Mouse (Mus musculus) heart, adult 11 months (tissue): ENCODE results near the gene Shank2.

ENCODE experiments used
- DNase-seq: peaks from one replicate; pipeline ENCODE4 v3.0.0; 2022

The Shank2 gene

GRCm38 (mm10) chr7:144108141-144108540 is 106.4 kb downstream of the Shank2 start:
- DNase-seq: no peak

GRCm38 (mm10) chr7:144111026-144111604 is 109.4 kb downstream of the Shank2 start:
- DNase-seq: no peak

GRCm38 (mm10) chr7:144111981-144112380 is 110.3 kb downstream of the Shank2 start:
- no peak for DNase-seq

- DNase-seq: no peak
Measured at GRCm38 (mm10) chr7:144114230-144114629, 112.5 kb downstream of the Shank2 start.

DNA sequence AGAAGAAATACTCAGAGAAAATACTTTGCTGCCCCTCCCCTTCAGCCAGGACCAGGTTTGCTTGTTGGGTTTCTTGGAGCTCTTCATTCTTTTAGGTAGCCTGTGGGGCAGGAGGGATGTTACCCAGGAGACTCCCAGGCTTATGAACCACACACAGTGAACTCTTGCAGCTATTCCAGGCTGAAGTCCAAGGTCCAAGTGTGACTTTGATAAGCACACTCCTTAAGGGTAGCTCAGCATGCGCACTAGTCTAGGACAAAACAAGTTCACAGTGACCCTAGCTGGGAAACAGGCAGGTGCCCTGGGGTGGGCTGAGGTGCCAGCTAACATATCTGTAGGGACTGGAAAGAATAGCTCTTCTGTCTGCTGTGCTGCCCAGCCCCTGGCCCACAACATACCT is 117.8 kb downstream of the Shank2 start:
- no peak for DNase-seq

- no peak for DNase-seq
Measured at GRCm38 (mm10) chr7:144132699-144133387, 131.1 kb downstream of the Shank2 start.

DNA sequence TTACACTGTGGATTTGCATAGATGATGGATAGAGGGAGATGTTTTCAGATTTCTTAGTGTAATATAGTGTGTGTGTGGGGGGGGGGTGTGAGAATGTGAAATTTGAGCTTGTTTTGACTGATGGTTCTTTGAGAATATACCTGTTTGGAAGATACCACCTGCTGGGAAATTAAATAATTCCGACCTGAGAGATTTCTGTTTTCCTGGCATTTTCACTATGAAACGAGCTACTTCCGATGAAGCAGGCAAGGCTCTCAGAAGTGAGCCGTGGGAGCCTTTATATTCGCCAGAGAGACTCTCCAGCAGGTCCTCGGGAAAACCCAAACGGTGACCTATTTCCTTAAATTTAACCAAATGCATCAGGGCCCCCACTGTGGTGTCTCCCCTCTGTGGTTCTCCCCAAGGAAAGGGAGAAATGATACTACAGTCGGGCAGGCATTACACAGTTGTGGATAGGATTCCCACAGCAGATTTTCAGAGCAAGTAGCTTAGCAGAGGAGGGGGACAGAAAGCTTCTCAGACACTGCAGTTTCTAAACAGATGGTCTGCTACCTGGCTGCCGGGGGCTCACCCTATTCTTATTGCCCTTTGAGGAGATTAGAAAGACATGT is 131.8 kb downstream of the Shank2 start:
- DNase-seq: no peak

DNA sequence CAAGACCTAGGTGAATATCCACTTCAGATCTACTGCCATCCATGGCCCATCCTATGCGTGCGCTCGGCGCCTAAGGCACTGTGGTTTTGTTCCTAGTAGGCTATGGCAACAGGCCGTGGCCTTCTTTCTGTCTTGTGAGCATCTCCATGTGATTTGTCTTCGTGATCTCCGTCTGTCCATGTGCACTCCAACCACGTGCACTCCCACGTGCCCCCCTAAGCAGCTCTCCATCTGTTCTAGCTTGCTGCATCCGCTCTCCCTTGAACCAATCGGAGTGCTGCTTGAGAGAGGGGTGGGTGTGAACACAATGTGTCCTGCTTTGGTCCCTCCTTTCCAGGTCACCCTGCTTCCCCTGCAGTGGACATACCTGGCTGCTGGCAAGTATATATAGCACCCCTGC is 133.0 kb downstream of the Shank2 start:
- DNase-seq: no peak

GRCm38 (mm10) chr7:144137827-144138226 is 136.1 kb downstream of the Shank2 start:
- DNase-seq: no peak

DNA sequence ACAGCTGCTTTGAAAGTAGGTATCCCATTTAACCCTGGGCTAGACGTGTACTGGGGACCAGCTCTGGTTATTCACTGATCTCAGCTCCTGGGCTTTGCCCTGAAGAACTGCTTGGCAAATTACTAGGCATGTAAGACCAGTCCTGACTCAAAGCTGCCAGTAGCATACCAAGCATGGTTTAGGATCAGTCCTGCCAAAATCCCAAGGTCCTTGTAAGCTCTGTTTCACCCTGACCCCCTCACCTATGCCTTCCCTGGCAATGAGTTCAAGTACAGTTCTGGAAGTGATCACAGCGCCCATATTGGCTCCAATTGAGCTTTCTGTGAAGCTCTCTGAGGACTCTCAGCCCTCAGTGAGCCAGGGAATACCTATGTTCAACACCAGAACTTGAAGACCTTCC is 136.7 kb downstream of the Shank2 start:
- DNase-seq: no peak

- no peak for DNase-seq
Measured at GRCm38 (mm10) chr7:144139691-144140090, 138.0 kb downstream of the Shank2 start.

DNA sequence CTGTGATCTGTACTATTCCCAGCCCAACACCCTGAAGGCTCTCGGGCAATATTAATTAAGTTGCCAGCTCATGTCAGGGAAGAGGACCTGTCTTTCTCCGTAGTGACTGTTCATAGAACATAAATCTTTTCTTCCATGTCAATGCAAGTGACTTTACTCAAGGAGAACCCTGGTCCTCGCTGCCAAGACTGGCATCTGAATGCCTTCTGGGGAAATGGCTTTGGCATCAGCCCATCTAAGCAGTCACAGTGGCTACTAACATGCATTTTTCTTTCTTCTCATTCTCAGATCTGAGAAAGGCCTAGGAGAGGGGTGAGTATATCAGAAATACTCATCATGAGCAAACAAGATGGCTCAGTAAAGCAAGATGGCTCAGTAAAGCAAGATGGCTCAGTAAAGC is 138.7 kb downstream of the Shank2 start:
- DNase-seq: no peak

- DNase-seq: no peak
Measured at GRCm38 (mm10) chr7:144142036-144142435, 140.3 kb downstream of the Shank2 start.

DNA sequence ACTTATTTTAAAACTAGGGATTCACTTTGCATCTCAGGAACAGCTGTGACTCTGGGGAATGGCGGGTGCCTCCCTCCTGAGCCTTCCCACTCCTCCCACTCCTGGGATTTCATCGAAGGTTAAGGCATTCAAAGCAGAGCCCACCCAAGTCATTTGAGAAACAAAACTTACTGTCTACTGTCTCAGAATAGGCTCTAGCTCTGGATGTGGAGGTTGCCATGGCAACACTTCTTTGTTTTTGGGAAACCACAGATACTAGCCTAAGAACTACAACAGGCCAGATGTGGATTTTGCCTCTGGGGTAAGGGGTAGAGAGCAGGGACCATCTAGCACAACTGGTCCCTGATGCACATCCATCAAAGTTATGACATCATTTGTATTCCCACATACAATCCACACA is 142.2 kb downstream of the Shank2 start:
- DNase-seq: no peak

GRCm38 (mm10) chr7:144148111-144148510 is 146.4 kb downstream of the Shank2 start:
- no peak for DNase-seq

DNA sequence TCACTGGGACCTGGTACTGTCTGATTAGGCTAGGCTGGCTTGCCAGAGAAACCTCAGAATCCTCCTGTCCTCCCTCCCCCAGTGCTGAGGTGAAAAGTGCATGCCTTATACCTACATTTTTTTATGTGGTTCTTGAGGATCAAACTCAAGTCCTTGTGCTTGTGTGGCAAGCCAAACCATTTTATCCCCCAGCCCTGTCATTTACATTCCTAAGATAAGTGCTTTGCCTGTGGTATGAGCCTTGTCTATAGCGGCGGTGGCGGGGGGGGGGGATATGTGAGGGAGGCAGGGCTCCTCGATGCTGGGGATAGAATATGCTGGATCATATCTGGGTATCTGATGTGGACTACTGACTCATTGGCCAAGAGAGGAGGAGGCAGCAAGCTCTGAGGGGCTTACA is 151.4 kb downstream of the Shank2 start:
- no peak for DNase-seq

DNA sequence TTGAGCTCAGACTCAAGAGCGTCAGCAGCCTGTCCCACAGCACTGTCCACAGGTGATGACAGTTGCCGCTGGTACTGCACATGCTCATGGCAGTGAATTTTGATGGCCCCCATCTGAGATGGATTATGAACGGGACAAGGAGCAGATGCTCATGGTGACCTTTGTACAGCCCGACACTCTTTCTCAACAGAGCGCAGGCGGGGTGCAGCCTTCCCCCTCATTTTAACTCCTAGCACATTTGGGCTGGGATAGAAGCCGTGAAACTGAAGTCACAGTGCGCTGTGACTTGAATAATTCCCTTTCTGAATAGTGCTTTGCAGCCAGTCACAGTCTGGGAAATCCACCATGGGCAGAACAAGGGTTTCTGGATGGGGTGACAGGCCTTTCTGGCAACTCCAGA is 152.0 kb downstream of the Shank2 start:
- no peak for DNase-seq

DNA sequence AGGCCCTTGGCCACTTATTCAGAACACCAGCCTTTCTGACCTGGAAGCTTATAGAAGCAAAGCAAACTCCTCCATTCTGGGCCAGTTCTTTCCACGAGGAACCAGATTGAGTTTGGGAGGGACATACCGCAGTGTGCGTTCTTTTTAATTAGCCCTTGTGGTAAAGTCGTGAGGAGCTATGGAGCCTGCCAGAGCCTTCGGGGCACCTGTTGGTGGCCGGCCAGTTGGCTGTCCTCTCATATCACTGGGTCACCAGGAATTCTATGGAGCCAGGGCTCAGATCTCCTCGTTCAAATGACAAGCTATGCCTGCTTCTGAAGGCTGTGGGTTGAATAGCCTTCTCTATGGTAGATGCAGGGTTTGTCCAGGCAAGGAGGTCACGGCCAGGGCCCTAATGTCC is 156.2 kb downstream of the Shank2 start:
- no peak for DNase-seq

GRCm38 (mm10) chr7:144159556-144159955 is 157.8 kb downstream of the Shank2 start:
- DNase-seq: no peak

DNA sequence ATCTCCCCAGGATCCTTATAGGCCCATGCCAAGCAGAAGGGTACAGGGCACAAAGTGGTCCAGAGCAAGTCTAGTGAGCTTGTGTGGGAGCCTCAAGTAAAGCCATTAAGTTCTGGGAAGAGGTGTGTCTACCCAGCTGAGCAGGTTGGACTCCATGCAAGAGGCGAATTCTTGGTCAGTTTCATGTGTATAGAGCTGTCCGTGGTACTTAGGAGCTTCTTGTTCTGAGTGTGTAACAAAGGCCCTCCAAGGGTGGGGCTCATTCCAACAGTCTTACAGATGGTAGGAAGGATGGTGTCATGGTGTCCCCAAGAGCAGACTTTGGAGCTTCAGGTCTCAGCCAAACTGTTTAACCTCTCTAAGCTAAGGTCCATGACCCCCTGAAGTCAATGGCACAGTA is 158.3 kb downstream of the Shank2 start:
- DNase-seq: no peak

DNA sequence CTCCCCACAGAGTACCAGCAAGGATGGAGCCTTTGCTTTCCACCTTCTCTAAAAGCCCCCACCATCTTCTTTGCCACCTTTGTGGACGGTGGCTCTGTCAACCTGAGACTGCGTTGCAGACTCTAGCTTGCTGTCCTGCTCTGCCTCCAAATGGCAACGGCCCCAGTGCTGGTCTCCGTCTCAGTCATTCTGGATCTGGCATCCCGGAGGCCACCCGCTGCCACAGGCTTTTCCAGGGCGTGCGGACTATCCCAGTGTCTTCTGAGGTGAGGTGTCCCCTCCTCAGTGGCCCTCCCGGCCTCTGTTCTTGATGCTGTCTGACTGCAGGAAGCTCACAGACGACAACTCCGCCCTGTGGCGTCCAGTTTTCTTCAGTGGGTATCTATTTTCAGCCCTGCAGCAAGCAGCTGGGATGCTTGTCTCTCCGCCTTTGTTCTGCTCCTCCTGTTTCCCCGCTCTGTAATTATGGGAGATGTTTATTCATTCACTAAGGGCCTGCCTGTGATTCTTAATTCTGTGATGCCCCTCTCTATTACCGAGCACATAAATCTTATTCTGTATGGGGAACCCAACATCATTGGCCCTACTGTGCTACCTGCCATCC is 159.0 kb downstream of the Shank2 start:
- DNase-seq: no peak

DNA sequence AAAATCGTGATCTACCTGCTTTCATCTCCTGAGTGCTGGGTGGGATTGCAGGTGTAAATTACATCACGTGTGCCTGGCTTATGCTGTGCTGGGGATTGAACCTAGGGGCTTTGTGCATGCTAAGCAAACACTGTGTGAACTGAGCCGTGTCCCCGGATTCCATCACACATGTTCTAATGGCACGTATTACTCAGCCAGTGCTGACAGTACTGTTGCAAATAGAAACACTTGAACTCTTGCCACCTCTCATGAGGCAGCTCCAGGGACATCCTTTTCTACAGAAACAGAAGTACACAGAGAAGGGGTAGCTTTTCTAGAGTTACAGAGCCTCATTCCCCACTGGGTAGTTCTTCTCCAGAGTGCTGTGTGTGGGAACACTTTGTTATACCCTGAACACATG is 168.5 kb downstream of the Shank2 start:
- peak; percentile 90 for DNase-seq

GRCm38 (mm10) chr7:144170686-144171085 is 169.0 kb downstream of the Shank2 start:
- no peak for DNase-seq

GRCm38 (mm10) chr7:144173869-144174268 is 172.1 kb downstream of the Shank2 start:
- no peak for DNase-seq
